Mouse (Mus musculus) spleen, adult 2 months (tissue): ENCODE data around the gene Pbrm1.

Experiments used
- CTCF ChIP-seq: fragments of 200-500 bp; IDR thresholded peaks from 2 replicates; pipeline ENCODE4 v1.5.1; 2011; ENCODE audit warnings: mild to moderate bottlenecking, inconsistent platforms; ENCODE audit not compliant: insufficient read depth, insufficient read length, insufficient replicate concordance; ENCODE audit errors: extremely low read depth
- POLR2A ChIP-seq: fragments of 200-500 bp; IDR thresholded peaks from 2 replicates; pipeline ENCODE4 v1.6.1; 2011; ENCODE audit warnings: low read depth, low read length, inconsistent platforms

GRCm38 (mm10) chr14:31168425-31168824 is 149.5 kb downstream of the Pbrm1 start, which contains the start of gene Stab1:
- TF ChIP-seq CTCF (no peak), POLR2A (no peak)
